Mouse (Mus musculus) brain, embryonic 14.5 days (tissue): ENCODE results near the gene Ugt1a5. TPM values are rescaled to one million over a fixed set of nuclear protein-coding genes. Genes with fewer than 3 reads are reported as not detected.
A peak's percentile ranks its signal among the peaks of the same experiment; 100 is the strongest.
"Not testable (repeated sequence)": the region's sequence is repeated elsewhere in the genome, so short reads cannot be mapped to it uniquely, and the experiment has no call there.

ENCODE experiments used
- DNase-seq: peaks from one replicate; pipeline ENCODE4 v3.0.0-alpha.2; 2011; ENCODE audit warnings: low read depth
- CTCF ChIP-seq: fragments of 200-500 bp; IDR thresholded peaks from 2 replicates; pipeline ENCODE4 v1.5.1; 2012; ENCODE audit warnings: inconsistent platforms, mild to moderate bottlenecking, moderate library complexity, borderline replicate concordance; ENCODE audit not compliant: insufficient read depth, insufficient read length; ENCODE audit errors: extremely low read depth
- POLR2A ChIP-seq: fragments of 200-500 bp; IDR thresholded peaks from 2 replicates; pipeline ENCODE4 v1.6.1; 2012; ENCODE audit warnings: mild to moderate bottlenecking, inconsistent platforms, borderline replicate concordance; ENCODE audit not compliant: poor library complexity, insufficient read depth, insufficient read length, severe bottlenecking; ENCODE audit errors: extremely low read depth
- polyA plus RNA-seq: library from polyadenylated mRNA; depleted of rRNA; stranded (reverse); fragments of >200 nt; gene quantifications from 2 replicates; pipeline ENCODE4 v1.2.3, GENCODE M21; 2012; rRNA removed

The Ugt1a5 gene
- 0.04 TPM in 1 of 2 replicates, not detected in the other for polyA plus RNA-seq

GRCm38 (mm10) chr1:88165711-88166110, at the start of gene Ugt1a5:
Gene Ugt1a5 (plus strand): TSS chr1:88166012.
- DNase-seq = no peak
- TF ChIP-seq POLR2A (no peak), CTCF (no peak)

DNA sequence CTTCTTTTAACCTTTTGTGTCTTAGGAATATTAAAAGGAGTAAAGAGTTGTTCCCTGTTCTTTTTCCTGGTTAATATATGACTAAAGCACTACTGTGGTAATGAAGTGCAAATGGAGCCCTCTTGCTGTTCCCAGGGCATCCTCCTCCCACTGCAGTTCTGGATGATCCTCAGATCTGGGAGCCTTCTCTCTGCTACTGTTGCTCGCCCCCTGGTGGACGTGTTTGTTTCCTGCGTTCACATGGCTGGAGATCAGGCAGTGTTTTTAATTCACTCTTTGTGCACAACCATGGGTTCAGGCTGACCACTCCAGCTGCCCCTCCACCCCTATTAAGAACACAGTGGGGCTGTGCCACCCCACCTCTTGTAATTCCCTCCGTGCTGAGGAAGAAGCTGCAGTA, 45.3 kb upstream of the Ugt1a5 start:
- DNase-seq = not testable (repeated sequence)

DNA sequence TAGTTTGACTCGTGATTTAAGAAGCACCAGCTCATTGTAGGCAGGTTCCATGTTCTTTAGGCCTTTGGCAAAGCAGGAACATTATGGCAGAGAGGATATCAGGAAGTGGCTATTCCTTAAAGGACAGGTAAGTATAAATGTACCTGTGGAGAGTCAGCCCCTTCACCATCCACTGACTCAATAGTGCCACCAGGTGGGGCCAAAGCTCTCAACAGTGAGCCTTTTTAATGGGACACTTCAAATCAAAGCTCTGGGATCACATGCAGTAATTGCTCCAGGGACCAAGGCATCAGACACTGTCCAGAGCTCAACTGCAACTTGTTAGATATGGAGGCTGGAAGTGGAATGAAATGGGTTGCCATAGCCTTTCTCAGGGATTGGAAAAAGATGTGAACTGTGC, 44.3 kb upstream of the Ugt1a5 start:
- TF ChIP-seq CTCF = peak; percentile 0; the same call in 1 of the 2 replicates
- not testable (repeated sequence) for DNase-seq

- not testable (repeated sequence) for DNase-seq
These were observed 39.9 kb upstream of the Ugt1a5 start for GRCm38 (mm10) chr1:88125827-88126360.

- DNase-seq = not testable (repeated sequence)
These were observed 36.7 kb upstream of the Ugt1a5 start for GRCm38 (mm10) chr1:88129091-88129490.

DNA sequence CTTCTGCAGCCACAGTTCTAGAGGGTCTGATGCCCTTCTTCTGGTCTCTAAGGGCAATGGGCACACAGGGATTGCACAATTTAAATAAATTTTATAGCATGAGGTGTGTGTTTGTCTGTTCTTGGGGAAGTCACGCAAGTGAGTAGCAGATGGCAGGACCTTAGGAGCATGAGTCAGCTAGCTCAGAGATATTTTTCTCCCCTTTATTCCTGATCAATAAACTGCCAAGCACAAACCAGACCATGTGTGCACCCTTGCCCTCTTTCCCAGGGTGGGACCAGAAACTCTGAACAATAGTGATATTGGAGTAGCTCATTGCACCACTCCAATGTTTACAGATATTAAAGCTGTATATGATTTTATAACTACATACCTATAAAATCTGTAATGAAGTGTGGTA, 35.6 kb upstream of the Ugt1a5 start:
- DNase-seq = not testable (repeated sequence)

- TF ChIP-seq POLR2A (no peak), CTCF (no peak)
- peak; percentile 50 for DNase-seq
These were observed 31.8 kb upstream of the Ugt1a5 start for GRCm38 (mm10) chr1:88133908-88134456.

- peak; percentile 83 for DNase-seq
These were observed 31.3 kb upstream of the Ugt1a5 start, which contains the start of gene Ugt1a6a for GRCm38 (mm10) chr1:88134457-88135011. Gene Ugt1a6a (plus strand): TSS chr1:88134809.

GRCm38 (mm10) chr1:88135229-88135904, 30.4 kb upstream of the Ugt1a5 start:
- DNase-seq = peak; percentile 20

DNA sequence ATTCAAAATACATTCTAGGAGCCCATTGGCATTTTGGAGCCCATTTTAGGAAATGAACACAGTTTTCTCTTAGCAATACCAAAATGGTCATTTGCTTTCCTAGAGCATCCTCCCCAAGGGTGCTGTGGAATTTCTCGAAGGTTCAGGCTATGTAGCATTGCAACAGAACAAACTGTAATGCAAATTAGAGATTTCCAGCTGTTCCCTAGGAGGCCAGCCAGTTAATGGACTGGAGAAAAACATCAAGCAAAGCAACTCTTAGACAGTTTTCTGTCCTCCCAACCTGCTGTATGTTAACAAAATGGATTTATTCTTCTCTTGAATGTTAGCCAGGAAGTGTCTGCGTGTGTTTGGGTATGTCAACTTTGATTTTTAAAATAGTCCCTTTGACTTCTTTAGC, 29.2 kb upstream of the Ugt1a5 start:
- TF ChIP-seq CTCF (no peak), POLR2A (no peak)
- no peak for DNase-seq

- TF ChIP-seq CTCF (no peak), POLR2A (no peak)
- DNase-seq = no peak
These were observed 28.5 kb upstream of the Ugt1a5 start for GRCm38 (mm10) chr1:88137264-88137663.

DNA sequence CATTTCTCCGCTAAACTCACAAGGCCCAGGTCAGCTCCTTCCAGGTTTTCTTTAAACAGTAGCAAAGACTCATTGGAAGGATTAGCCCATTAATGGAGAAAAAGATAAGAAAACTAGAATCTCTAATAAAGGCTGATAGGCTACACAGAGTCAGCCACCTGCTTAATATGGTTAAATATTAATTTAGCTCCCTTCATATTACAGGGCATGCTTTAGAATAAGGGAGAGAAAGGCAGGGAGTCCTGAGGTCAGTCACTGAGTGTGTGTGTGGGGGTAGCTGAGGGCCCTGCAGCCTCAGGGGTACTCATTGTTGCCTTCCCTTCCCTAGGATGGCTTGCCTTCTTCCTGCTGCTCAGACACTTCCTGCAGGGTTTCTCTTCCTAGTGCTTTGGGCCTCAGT, 27.7 kb upstream of the Ugt1a5 start:
- no peak for DNase-seq
- TF ChIP-seq CTCF = no peak
- no peak for TF ChIP-seq POLR2A

- not testable (repeated sequence) for DNase-seq
These were observed 25.3 kb upstream of the Ugt1a5 start for GRCm38 (mm10) chr1:88140492-88140891.

DNA sequence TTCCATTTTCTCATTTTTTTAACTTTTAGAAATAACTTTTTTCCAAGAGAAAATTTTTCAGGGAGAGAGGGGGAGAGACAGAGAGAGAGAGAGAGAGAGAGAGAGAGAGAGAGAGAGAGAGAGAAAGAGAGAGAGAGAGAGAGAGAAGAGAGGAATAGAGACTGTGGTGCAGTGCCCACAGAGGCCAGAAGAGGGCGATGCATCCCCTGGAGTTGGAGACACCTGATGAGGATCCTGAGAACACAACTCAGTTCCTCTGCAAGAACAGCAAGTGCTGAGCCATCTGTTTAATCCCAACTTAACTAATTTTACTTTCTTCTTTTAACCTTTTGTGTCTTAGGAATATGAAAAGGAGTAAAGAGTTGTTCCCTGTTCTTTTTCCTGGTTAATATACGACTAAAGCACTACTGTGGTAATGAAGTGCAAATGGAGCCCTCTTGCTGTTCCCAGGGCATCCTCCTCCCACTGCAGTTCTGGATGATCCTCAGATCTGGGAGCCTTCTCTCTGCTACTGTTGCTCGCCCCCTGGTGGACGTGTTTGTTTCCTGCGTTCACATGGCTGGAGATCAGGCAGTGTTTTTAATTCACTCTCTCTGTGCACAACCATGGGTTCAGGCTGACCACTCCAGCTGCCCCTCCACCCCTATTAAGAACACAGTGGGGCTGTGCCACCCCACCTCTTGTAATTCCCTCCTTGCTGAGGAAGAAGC, 21.7 kb upstream of the Ugt1a5 start:
- DNase-seq = peak; percentile 7

More for the DNA sequence above, 21.7 kb upstream of the Ugt1a5 start:
- TF ChIP-seq CTCF = peak; percentile 35; the same call in 1 of the 2 replicates
